Mouse (Mus musculus): ENCODE measurements around the gene Rftn2. TPM values are rescaled to one million over a fixed set of nuclear protein-coding genes. Genes with fewer than 3 reads are reported as not detected.
A peak's percentile ranks its signal among the peaks of the same experiment; 100 is the strongest.

Gene Rftn2
- polyA plus RNA-seq, 1 experiment = 0.85 TPM

DNA sequence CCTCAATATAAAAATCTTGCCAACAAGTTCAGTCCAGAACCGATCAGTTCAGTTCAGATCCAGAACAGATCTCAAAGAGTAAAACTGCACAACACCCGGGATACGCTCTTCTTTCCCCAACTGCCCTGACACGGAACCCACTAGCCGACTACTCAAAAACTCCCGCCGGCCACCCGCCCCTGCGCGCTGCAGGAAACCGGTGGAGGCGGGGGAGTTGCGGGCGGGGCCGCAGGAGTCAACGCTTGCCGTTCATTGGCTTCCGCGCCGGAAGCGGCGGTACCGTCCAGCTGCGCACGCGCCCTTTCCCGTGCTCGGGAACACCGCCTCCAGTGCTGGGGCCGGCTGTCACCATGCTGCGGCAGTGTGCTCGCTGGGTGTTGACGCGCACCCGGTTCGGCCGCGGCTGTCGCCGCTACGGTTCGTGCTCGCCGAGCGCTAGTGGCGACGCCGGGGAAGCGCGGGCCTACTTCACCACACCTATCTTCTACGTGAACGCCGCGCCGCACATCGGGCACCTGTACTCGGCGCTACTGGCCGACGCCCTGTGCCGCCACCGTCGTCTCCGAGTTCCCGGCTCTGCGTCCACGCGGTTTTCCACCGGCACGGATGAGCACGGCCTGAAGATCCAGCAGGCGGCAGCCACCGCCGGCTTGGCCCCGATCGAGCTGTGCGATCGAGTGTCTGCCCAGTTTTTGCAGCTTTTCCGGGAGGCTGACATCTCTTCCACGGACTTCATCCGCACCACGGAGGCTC, 10.5 kb upstream of the Rftn2 start, which contains the start of gene Mars2:
Mars2 (plus strand) TSS at position 288 of the 753 bp plus-strand sequence.
- TF ChIP-seq CTCF (IDR thresholded peaks at IDR 0.05; ENCODE audit: extremely low read depth, insufficient read length, insufficient replicate concordance, low read depth, low read length) (no peak), POLR2A (IDR thresholded peaks at IDR 0.05; ENCODE audit: low read depth, low read length) (no peak)
- peak within 1 kb of the TSS; percentile 96 for H3K4me3 ChIP-seq (ENCODE audit: low read depth, low read length)
- no peaks in the 10 kb centered on the region for H3K36me3 ChIP-seq (ENCODE audit: control insufficient read depth, insufficient read depth, low read length)
- WGBS = under 1% methylated on average over 80 of the region's 82 CpGs
- no peaks in the 10 kb centered on the region for H3K27me3 ChIP-seq (ENCODE audit: control insufficient read depth, insufficient read depth, low read length)
- H3K27ac ChIP-seq (ENCODE audit: insufficient read depth, low read depth, low read length) = peak within 1 kb of the TSS; percentile 28
- peaks cover 5% of the 10 kb centered on the region; the same call in 1 of the 2 replicates for H3K4me1 ChIP-seq (ENCODE audit: control insufficient read depth, insufficient read depth, insufficient read length, low read length)

DNA sequence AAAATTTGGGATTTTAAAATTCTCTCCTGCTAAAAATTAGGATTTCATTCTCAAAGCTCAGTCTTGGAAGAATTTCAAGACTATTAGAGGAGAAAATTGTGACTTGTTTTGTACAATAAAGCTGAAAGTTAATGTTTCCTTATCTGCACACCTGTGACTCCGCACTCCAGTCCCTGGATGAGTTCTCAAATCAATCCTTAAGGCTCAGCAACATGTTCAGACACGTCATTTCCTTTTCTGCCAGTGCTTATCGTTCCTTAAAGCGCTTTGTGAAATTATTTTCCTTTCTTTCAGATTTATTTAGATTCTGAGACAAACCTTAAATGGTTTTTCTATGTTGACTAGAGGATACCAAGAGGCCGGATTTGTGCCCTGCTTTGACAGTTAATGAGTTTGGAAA, 9.9 kb upstream of the Rftn2 start:
- H3K4me3 ChIP-seq (ENCODE audit: low read depth, low read length) = peak overlapping the region; percentile 96; the same call in 1 of the 2 replicates
- 8% methylated on average over 5 of the region's 5 CpGs for WGBS
- H3K4me1 ChIP-seq (ENCODE audit: control insufficient read depth, insufficient read depth, insufficient read length, low read length) = peaks cover 3% of the 10 kb centered on the region; the same call in 1 of the 2 replicates
- H3K27me3 ChIP-seq (ENCODE audit: control insufficient read depth, insufficient read depth, low read length) = no peaks in the 10 kb centered on the region
- no peak for TF ChIP-seq CTCF (IDR thresholded peaks at IDR 0.05; ENCODE audit: extremely low read depth, insufficient read length, insufficient replicate concordance, low read depth, low read length)
- TF ChIP-seq POLR2A (IDR thresholded peaks at IDR 0.05; ENCODE audit: low read depth, low read length) = no peak
- no peak overlapping the region for H3K27ac ChIP-seq (ENCODE audit: insufficient read depth, low read depth, low read length)
- H3K36me3 ChIP-seq (ENCODE audit: control insufficient read depth, insufficient read depth, low read length) = no peaks in the 10 kb centered on the region

GRCm38 (mm10) chr1:55234910-55235520, 8.4 kb upstream of the Rftn2 start:
- TF ChIP-seq CTCF (IDR thresholded peaks at IDR 0.05; ENCODE audit: extremely low read depth, insufficient read length, insufficient replicate concordance, low read depth, low read length) = no peak
- no peak for TF ChIP-seq POLR2A (IDR thresholded peaks at IDR 0.05; ENCODE audit: low read depth, low read length)
- WGBS = 74% methylated on average over 16 of the region's 16 CpGs
- H3K4me3 ChIP-seq (ENCODE audit: low read depth, low read length) = no peak overlapping the region

GRCm38 (mm10) chr1:55228256-55228884, 1.8 kb upstream of the Rftn2 start:
- Histone ChIP-seq H3K27me3 (ENCODE audit: control insufficient read depth, insufficient read depth, low read length) (peaks cover 2% of the 10 kb centered on the region; the same call in 1 of the 2 replicates), H3K27ac (ENCODE audit: insufficient read depth, low read depth, low read length) (no peak overlapping the region), H3K4me1 (ENCODE audit: control insufficient read depth, insufficient read depth, insufficient read length, low read length) (no peaks in the 10 kb centered on the region), H3K4me3 (ENCODE audit: low read depth, low read length) (no peak overlapping the region), H3K36me3 (ENCODE audit: control insufficient read depth, insufficient read depth, low read length) (no peaks in the 10 kb centered on the region)
- TF ChIP-seq POLR2A (IDR thresholded peaks at IDR 0.05; ENCODE audit: low read depth, low read length) (no peak), CTCF (IDR thresholded peaks at IDR 0.05; ENCODE audit: extremely low read depth, insufficient read length, insufficient replicate concordance, low read depth, low read length) (no peak)
- 92% methylated on average over 8 of the region's 8 CpGs for whole genome bisulfite sequencing

More at GRCm38 (mm10) chr1:55234910-55235520, 8.4 kb upstream of the Rftn2 start:
- H3K4me1 ChIP-seq (ENCODE audit: control insufficient read depth, insufficient read depth, insufficient read length, low read length) = peaks cover 3% of the 10 kb centered on the region; the same call in 1 of the 2 replicates
- no peaks in the 10 kb centered on the region for H3K36me3 ChIP-seq (ENCODE audit: control insufficient read depth, insufficient read depth, low read length)
- no peak overlapping the region for H3K27ac ChIP-seq (ENCODE audit: insufficient read depth, low read depth, low read length)
- no peaks in the 10 kb centered on the region for H3K27me3 ChIP-seq (ENCODE audit: control insufficient read depth, insufficient read depth, low read length)

DNA sequence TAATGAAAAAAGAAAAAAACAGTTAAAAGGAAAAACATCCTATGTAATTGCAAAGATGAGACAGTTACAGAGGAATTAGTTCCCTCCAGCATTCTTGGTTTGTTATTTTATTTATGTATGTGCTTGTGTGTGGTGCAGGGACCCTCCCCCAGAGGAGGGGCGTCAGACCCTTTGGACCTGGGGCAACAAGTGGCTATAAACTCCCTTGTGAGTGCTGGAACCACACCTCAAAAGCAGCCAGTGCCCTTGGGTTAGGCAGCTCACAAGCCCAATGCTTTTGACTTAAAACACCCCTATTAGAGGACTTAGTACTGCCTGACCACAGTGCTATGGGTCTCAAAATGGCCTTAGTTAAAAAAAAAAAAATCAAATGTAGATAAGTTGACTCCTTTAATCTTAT, 794 bp upstream of the Rftn2 start:
- peaks cover 2% of the 10 kb centered on the region; the same call in 1 of the 2 replicates for H3K27me3 ChIP-seq (ENCODE audit: control insufficient read depth, insufficient read depth, low read length)
- no peak overlapping the region for H3K4me3 ChIP-seq (ENCODE audit: low read depth, low read length)
- no peaks in the 10 kb centered on the region for H3K36me3 ChIP-seq (ENCODE audit: control insufficient read depth, insufficient read depth, low read length)
- H3K27ac ChIP-seq (ENCODE audit: insufficient read depth, low read depth, low read length) = no peak overlapping the region
- no peaks in the 10 kb centered on the region for H3K4me1 ChIP-seq (ENCODE audit: control insufficient read depth, insufficient read depth, insufficient read length, low read length)
- TF ChIP-seq CTCF (IDR thresholded peaks at IDR 0.05; ENCODE audit: extremely low read depth, insufficient read length, insufficient replicate concordance, low read depth, low read length) (no peak), POLR2A (IDR thresholded peaks at IDR 0.05; ENCODE audit: low read depth, low read length) (no peak)
- 26% methylated on average over 1 of the region's 1 CpGs for WGBS

DNA sequence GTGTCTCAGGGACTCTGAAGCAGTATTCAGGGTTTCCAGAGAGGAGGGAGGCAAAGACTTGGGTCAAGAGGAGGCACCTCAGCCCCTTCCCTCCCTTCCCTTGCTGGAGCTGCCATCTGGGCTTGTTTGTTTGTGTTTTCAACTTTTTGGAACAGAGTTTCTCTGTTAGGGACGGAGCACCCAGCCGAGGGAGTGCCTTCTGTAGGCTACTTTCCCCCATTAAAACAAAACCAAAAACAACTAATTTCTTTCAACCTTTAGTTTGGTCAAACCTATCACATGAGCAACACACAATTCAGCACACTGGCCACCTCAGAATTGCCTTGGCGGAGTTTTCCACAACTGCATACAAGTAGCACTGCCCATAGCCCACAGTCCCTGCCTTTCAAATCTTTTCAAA, 1.2 kb downstream of the Rftn2 start:
- TF ChIP-seq CTCF (IDR thresholded peaks at IDR 0.05; ENCODE audit: extremely low read depth, insufficient read length, insufficient replicate concordance, low read depth, low read length) (no peak), POLR2A (IDR thresholded peaks at IDR 0.05; ENCODE audit: low read depth, low read length) (no peak)
- Histone ChIP-seq H3K4me1 (ENCODE audit: control insufficient read depth, insufficient read depth, insufficient read length, low read length) (no peaks in the 10 kb centered on the region), H3K27ac (ENCODE audit: insufficient read depth, low read depth, low read length) (no peak overlapping the region), H3K27me3 (ENCODE audit: control insufficient read depth, insufficient read depth, low read length) (peaks cover 2% of the 10 kb centered on the region; the same call in 1 of the 2 replicates), H3K4me3 (ENCODE audit: low read depth, low read length) (peak overlapping the region; percentile 47), H3K36me3 (ENCODE audit: control insufficient read depth, insufficient read depth, low read length) (no peaks in the 10 kb centered on the region)
- WGBS = 68% methylated on average over 3 of the region's 3 CpGs
